Mouse (Mus musculus) embryonic facial prominence, embryonic 15.5 days (tissue): Measurements from ENCODE around the gene Cyp4a32. TPM values are rescaled to one million over a fixed set of nuclear protein-coding genes. Genes with fewer than 3 reads are reported as not detected.
"Not testable (repeated sequence)": the region's sequence is repeated elsewhere in the genome, so short reads cannot be mapped to it uniquely, and the experiment has no call there.

Experiments
- ATAC-seq: fragments of 200-750 bp; cut with Nextera tagmentation; 2 replicates; pipeline ENCODE4 v1.8.0; 2017; ENCODE audit warnings: low read depth, moderate TSS enrichment; ENCODE audit not compliant: insufficient number of reproducible peaks, low FRiP score, low TSS enrichment
- H3K27ac ChIP-seq: fragments of 300-500 bp; sonication (generic); replicated peaks from 2 replicates; pipeline ENCODE4 v1.5.1; 2015; ENCODE audit warnings: mild to moderate bottlenecking, inconsistent platforms
- H3K27me3 ChIP-seq: fragments of 300-500 bp; sonication (generic); 2 replicates; pipeline ENCODE4 v1.6.1; 2015; ENCODE audit warnings: inconsistent platforms
- H3K36me3 ChIP-seq: fragments of 300-500 bp; sonication (generic); 2 replicates; pipeline ENCODE4 v1.6.1; 2015; ENCODE audit warnings: mild to moderate bottlenecking, inconsistent platforms
- H3K4me1 ChIP-seq: fragments of 300-500 bp; sonication (generic); 2 replicates; pipeline ENCODE4 v1.6.1; 2015; ENCODE audit warnings: inconsistent platforms
- H3K4me2 ChIP-seq: fragments of 300-500 bp; sonication (generic); replicated peaks from 2 replicates; pipeline ENCODE4 v1.6.1; 2015; ENCODE audit warnings: mild to moderate bottlenecking, inconsistent platforms
- H3K4me3 ChIP-seq: fragments of 300-500 bp; sonication (generic); replicated peaks from 2 replicates; pipeline ENCODE4 v1.5.1; 2015; ENCODE audit warnings: mild to moderate bottlenecking, inconsistent platforms
- H3K9ac ChIP-seq: fragments of 300-500 bp; sonication (generic); 2 replicates; pipeline ENCODE4 v1.6.1; 2015; ENCODE audit warnings: inconsistent platforms
- H3K9me3 ChIP-seq: fragments of 300-500 bp; sonication (generic); replicated peaks from 2 replicates; pipeline ENCODE4 v1.6.1; 2016; ENCODE audit warnings: inconsistent platforms
- WGBS: fragments of 180-500 bp; shearing (Covaris S2); methylation state at CpG from one replicate; pipeline ENCODE4 v1.1.7; 2015; 5-methylcytosine and 5-hydroxymethylcytosine counted together
- polyA plus RNA-seq: library from polyadenylated mRNA; unstranded; fragments of >200 nt; fragmentation: Nextera tagmentation; extraction: Ambion mirVana; gene quantifications from 2 replicates; pipeline ENCODE4 v1.2.1, GENCODE M21; 2015

Gene Cyp4a32
- not detected in 2 replicates for polyA plus RNA-seq

GRCm38 (mm10) chr4:115600611-115601010 is at the start of gene Cyp4a32:
TSS of gene Cyp4a32 (plus strand) at chr4:115600969.
- not testable (repeated sequence) for H3K27me3 ChIP-seq
- 89% methylated on average over 8 of the region's 8 CpGs for WGBS

DNA sequence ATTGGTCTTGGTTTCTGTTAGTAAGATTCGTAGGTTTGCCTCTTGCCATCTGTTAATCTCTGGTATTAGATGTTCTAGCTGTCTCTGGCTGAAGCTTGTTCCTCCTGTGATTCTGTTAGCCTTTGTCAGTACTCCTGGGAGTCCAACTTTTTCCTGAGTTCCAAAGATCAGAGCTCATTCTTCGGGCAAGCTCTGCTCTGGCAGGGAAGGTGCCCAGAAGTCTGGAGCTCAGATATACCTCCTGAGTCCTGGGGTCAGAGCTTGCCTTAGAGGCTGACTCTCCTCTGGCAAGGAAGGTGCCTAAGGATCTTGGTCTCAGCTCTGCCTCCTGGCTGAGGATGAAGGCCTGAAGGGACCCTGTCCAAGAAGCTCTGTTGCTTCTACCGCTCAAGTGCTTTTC is 48.0 kb upstream of the Cyp4a32 start:
- Histone ChIP-seq H3K4me3 (no peak overlapping the region), H3K36me3 (no peaks in the 10 kb centered on the region), H3K4me2 (no peak overlapping the region), H3K27ac (no peak overlapping the region), H3K9ac (no peak overlapping the region), H3K9me3 (no peaks in the 10 kb centered on the region), H3K4me1 (no peaks in the 10 kb centered on the region), H3K27me3 (no peaks in the 10 kb centered on the region)
- 80% methylated on average over 3 of the region's 3 CpGs for WGBS
- ATAC-seq: no peak

More at GRCm38 (mm10) chr4:115600611-115601010, at the start of gene Cyp4a32:
- H3K4me1 ChIP-seq, H3K4me3 ChIP-seq, H3K9ac ChIP-seq, H3K36me3 ChIP-seq, H3K27ac ChIP-seq, H3K4me2 ChIP-seq, H3K9me3 ChIP-seq, ATAC-seq: not testable (repeated sequence)

- Histone ChIP-seq H3K9me3 (no peaks in the 10 kb centered on the region), H3K27me3 (no peaks in the 10 kb centered on the region), H3K27ac (no peak overlapping the region), H3K9ac (no peak overlapping the region), H3K4me3 (no peak overlapping the region), H3K4me1 (no peaks in the 10 kb centered on the region), H3K36me3 (no peaks in the 10 kb centered on the region), H3K4me2 (no peak overlapping the region)
- ATAC-seq: no peak
- WGBS: 54% methylated on average over 2 of the region's 2 CpGs
Observed at GRCm38 (mm10) chr4:115555513-115555912, 45.3 kb upstream of the Cyp4a32 start.

DNA sequence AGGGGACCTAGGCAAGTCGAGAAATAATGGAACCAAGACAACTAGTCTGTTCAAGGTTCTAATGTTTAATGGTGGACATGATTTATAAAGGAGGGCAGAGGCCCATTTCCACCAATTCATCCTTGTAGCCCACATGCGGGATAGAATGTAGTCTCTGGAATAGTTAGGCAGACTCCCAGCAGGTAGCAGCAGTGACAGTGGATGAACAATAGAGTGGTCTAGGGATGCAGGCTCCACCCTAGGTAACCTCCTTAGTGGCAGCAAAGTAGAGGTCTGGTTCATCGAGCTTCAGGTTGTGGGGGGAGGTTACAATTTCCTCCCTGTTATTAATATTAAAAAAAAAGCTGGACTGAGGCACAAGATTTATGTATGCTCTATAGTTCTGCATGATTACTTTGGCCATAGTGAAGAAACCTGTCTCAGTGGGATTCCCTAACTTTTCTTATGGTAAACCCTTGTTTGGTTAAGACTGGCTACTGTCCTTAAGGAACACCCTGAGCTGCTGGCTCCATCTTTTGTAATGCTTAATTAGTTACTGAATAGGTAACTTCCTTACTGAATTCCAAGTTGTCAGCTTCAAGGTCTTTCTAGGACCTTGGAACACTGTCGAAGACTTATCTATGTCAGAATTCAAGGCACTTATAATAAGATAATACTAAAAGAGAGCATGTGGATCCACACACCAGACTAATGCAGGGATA is 42.8 kb upstream of the Cyp4a32 start:
- ATAC-seq: no peak
- Histone ChIP-seq H3K4me1 (no peaks in the 10 kb centered on the region), H3K27ac (no peak overlapping the region), H3K4me3 (no peak overlapping the region), H3K27me3 (no peaks in the 10 kb centered on the region), H3K9me3 (no peaks in the 10 kb centered on the region), H3K36me3 (no peaks in the 10 kb centered on the region), H3K4me2 (no peak overlapping the region), H3K9ac (no peak overlapping the region)
- 52% methylated on average over 4 of the region's 4 CpGs for WGBS

- not testable (repeated sequence) for H3K4me2 ChIP-seq, H3K9ac ChIP-seq, H3K4me3 ChIP-seq, H3K4me1 ChIP-seq, H3K36me3 ChIP-seq, H3K9me3 ChIP-seq, H3K27ac ChIP-seq, H3K27me3 ChIP-seq, ATAC-seq
- 52% methylated on average over 5 of the region's 5 CpGs for WGBS
Observed at GRCm38 (mm10) chr4:115561236-115561635, 39.5 kb upstream of the Cyp4a32 start.

- 73% methylated on average over 3 of the region's 3 CpGs for WGBS
- H3K4me1 ChIP-seq: no peaks in the 10 kb centered on the region
- no peak for ATAC-seq
Observed at GRCm38 (mm10) chr4:115563401-115563800, 37.4 kb upstream of the Cyp4a32 start, which contains the start of gene Cyp4a31. TSS of gene Cyp4a31 (plus strand) at chr4:115563649.

GRCm38 (mm10) chr4:115564469-115565225 is 36.1 kb upstream of the Cyp4a32 start:
- H3K27ac ChIP-seq, H3K27me3 ChIP-seq, H3K4me3 ChIP-seq, H3K4me1 ChIP-seq, ATAC-seq, H3K36me3 ChIP-seq, H3K9me3 ChIP-seq, H3K9ac ChIP-seq, H3K4me2 ChIP-seq: not testable (repeated sequence)
- 74% methylated on average over 6 of the region's 6 CpGs for WGBS

More at GRCm38 (mm10) chr4:115563401-115563800, 37.4 kb upstream of the Cyp4a32 start, which contains the start of gene Cyp4a31:
- no peak within 1 kb of the TSS for H3K4me3 ChIP-seq
- no peaks in the 10 kb centered on the region for H3K36me3 ChIP-seq
- no peaks in the 10 kb centered on the region for H3K9me3 ChIP-seq
- H3K9ac ChIP-seq: no peak within 1 kb of the TSS
- H3K27me3 ChIP-seq: no peaks in the 10 kb centered on the region
- no peak within 1 kb of the TSS for H3K27ac ChIP-seq
- no peak within 1 kb of the TSS for H3K4me2 ChIP-seq

DNA sequence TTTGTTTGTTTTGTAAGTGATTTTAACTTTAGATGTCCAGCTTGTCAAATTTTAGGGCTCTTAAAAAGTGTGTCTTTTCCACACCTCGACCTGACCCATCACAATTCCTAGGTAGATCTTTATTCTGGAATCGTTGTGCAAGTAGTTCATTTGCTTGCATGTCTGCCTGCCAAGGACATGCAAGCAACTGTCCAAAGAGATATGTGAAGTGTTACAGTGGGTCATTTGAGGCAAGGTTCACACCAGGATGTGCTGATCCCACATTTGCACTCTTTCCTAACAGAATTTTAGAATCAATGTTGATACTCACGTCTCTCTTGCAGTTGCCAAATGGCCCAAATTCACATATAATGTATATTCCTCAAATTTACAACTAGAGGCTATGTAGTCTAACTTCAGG is 25.5 kb upstream of the Cyp4a32 start:
- Histone ChIP-seq H3K4me3 (no peak overlapping the region), H3K4me1 (no peaks in the 10 kb centered on the region), H3K4me2 (no peak overlapping the region), H3K27ac (no peak overlapping the region), H3K27me3 (no peaks in the 10 kb centered on the region), H3K9ac (no peak overlapping the region), H3K9me3 (no peaks in the 10 kb centered on the region), H3K36me3 (no peaks in the 10 kb centered on the region)
- WGBS: 79% methylated on average over 3 of the region's 3 CpGs
- no peak for ATAC-seq

DNA sequence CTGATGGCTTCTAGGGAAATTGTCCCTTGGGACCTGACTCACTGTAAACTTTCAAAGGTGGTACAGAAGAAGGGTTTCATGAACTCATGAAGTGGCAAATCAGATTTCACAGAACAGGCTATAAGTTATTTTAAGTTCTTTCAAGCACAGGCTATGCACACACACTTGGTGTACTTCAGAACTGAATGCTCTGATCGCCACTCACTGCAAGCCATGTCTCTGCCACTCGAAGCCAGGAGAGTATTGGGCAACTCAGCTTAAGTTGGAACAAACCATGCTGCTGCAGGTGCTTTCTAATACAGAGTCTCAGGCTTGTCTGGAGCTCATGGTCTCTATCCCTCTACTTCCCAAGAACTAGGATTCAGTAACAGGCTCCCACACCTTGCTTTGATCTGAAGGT is 25.0 kb upstream of the Cyp4a32 start:
- no peak overlapping the region for H3K27ac ChIP-seq
- no peaks in the 10 kb centered on the region for H3K4me1 ChIP-seq
- no peak for ATAC-seq
- no peaks in the 10 kb centered on the region for H3K9me3 ChIP-seq
- H3K27me3 ChIP-seq: no peaks in the 10 kb centered on the region
- H3K9ac ChIP-seq: no peak overlapping the region
- no peak overlapping the region for H3K4me3 ChIP-seq
- 75% methylated on average over 2 of the region's 2 CpGs for WGBS
- no peaks in the 10 kb centered on the region for H3K36me3 ChIP-seq
- H3K4me2 ChIP-seq: no peak overlapping the region

DNA sequence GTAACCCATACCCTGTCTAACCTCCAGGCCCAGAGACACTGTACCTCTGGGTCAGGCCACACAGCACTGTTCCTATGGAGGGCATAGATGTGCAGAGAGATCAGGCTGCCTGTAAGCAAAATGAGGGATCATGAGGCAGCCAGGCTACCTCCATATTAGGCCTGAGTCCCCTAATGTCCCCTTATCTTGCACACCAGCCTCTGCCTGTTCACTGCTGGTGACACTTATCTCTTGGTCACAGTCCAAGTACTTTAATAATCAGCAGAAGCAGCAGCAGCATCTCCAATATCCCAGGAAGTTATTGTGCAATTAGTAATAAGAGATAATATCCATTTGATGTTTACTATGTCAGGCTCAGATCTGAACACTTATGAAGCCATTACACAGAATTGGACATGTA is 17.7 kb upstream of the Cyp4a32 start:
- H3K36me3 ChIP-seq: no peaks in the 10 kb centered on the region

DNA sequence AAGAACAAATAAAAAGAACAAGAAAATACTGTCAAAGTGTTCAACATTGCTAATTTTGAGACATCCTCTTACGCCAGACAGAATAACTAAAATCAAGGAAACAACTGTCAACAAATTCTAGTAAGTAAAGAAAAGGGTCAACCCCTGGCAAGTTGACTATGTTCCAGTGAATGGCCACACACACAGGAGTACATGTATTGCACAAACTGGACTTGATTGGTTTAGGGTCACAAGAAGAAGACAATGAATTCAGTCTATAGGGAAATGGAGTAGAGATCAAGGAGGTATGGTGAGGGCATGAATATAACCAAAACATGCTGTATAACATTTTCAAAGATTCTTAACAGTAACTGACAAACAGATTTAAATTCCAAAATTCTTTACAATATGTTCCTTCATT is 4.4 kb upstream of the Cyp4a32 start:
- 91% methylated on average over 1 of the region's 1 CpGs for WGBS
- no peak overlapping the region for H3K4me3 ChIP-seq
- no peak for ATAC-seq
- H3K36me3 ChIP-seq: no peaks in the 10 kb centered on the region
- H3K4me1 ChIP-seq: no peaks in the 10 kb centered on the region
- H3K4me2 ChIP-seq: no peak overlapping the region
- H3K9ac ChIP-seq: no peak overlapping the region
- no peaks in the 10 kb centered on the region for H3K9me3 ChIP-seq
- no peaks in the 10 kb centered on the region for H3K27me3 ChIP-seq
- H3K27ac ChIP-seq: no peak overlapping the region

More for the DNA sequence above, 17.7 kb upstream of the Cyp4a32 start:
- Histone ChIP-seq H3K4me2 (no peak overlapping the region), H3K4me3 (no peak overlapping the region), H3K27me3 (no peaks in the 10 kb centered on the region), H3K4me1 (no peaks in the 10 kb centered on the region), H3K9me3 (no peaks in the 10 kb centered on the region), H3K9ac (no peak overlapping the region), H3K27ac (no peak overlapping the region)
- ATAC-seq: no peak
